Mouse (Mus musculus) liver, embryonic 12.5 days (tissue): ENCODE data around the gene Vwa5b2. TPM values are rescaled to one million over a fixed set of nuclear protein-coding genes. Genes with fewer than 3 reads are reported as not detected.
A peak's percentile ranks its signal among the peaks of the same experiment; 100 is the strongest.

ENCODE experiments used
- ATAC-seq: fragments of 200-750 bp; cut with Nextera tagmentation; 2 replicates; pipeline ENCODE4 v1.8.0; 2017; ENCODE audit warnings: moderate number of reproducible peaks, mild to moderate bottlenecking, moderate library complexity
- H3K27ac ChIP-seq: fragments of 300-500 bp; sonication (generic); 2 replicates; pipeline ENCODE4 v1.5.1; 2016; ENCODE audit warnings: mild to moderate bottlenecking
- H3K27me3 ChIP-seq: fragments of 300-500 bp; sonication (generic); replicated peaks from 2 replicates; pipeline ENCODE4 v1.6.1; 2016; ENCODE audit warnings: mild to moderate bottlenecking, moderate library complexity
- H3K36me3 ChIP-seq: fragments of 300-500 bp; sonication (generic); 2 replicates; pipeline ENCODE4 v1.6.1; 2016; ENCODE audit warnings: mild to moderate bottlenecking, moderate library complexity
- H3K4me1 ChIP-seq: fragments of 300-500 bp; sonication (generic); 2 replicates; pipeline ENCODE4 v1.6.1; 2016
- H3K4me2 ChIP-seq: fragments of 300-500 bp; sonication (generic); 2 replicates; pipeline ENCODE4 v1.6.1; 2016; ENCODE audit warnings: mild to moderate bottlenecking, moderate library complexity
- H3K4me3 ChIP-seq: fragments of 300-500 bp; sonication (generic); 2 replicates; pipeline ENCODE4 v1.5.1; 2016; ENCODE audit warnings: mild to moderate bottlenecking, moderate library complexity
- H3K9ac ChIP-seq: fragments of 300-500 bp; sonication (generic); 2 replicates; pipeline ENCODE4 v1.6.1; 2016; ENCODE audit warnings: mild to moderate bottlenecking, moderate library complexity
- H3K9me3 ChIP-seq: fragments of 300-500 bp; sonication (generic); replicated peaks from 2 replicates; pipeline ENCODE4 v1.6.1; 2016; ENCODE audit warnings: mild to moderate bottlenecking, moderate library complexity
- WGBS: fragments of 180-500 bp; shearing (Covaris S2); methylation state at CpG from one replicate; pipeline ENCODE4 v1.1.7; 2016; ENCODE audit not compliant: insufficient replicate concordance; 5-methylcytosine and 5-hydroxymethylcytosine counted together
- polyA plus RNA-seq: library from polyadenylated mRNA; unstranded; fragments of >200 nt; fragmentation: Nextera tagmentation; extraction: Ambion mirVana; gene quantifications from 2 replicates; pipeline ENCODE4 v1.2.1, GENCODE M21; 2016

Vwa5b2 gene
- polyA plus RNA-seq, 1 experiment from 2014 or later = 0.30 TPM

GRCm38 (mm10) chr16:20589939-20590679 lies 838 bp downstream of the Vwa5b2 start:
- no peak for ATAC-seq
- Histone ChIP-seq H3K36me3 (no peaks in the 10 kb centered on the region), H3K27me3 (peaks cover 89% of the 10 kb centered on the region), H3K4me2 (peak overlapping the region; percentile 76), H3K4me3 (peak overlapping the region; percentile 50), H3K4me1 (peaks cover 39% of the 10 kb centered on the region), H3K9ac (peak overlapping the region; percentile 1; the same call in 1 of the 2 replicates), H3K27ac (no peak overlapping the region), H3K9me3 (no peaks in the 10 kb centered on the region)
- WGBS = under 1% methylated on average over 39 of the region's 39 CpGs

- H3K9me3 ChIP-seq = no peaks in the 10 kb centered on the region
- H3K27me3 ChIP-seq = peaks cover 84% of the 10 kb centered on the region
- 0 out of 2 replicates have a peak, but pooled peaks have one; percentile 8 for ATAC-seq
- no peaks in the 10 kb centered on the region for H3K36me3 ChIP-seq
- no peak overlapping the region for H3K9ac ChIP-seq
- H3K27ac ChIP-seq = no peak overlapping the region
- H3K4me1 ChIP-seq = peaks cover 45% of the 10 kb centered on the region
- H3K4me2 ChIP-seq = peak overlapping the region; percentile 76
- 4% methylated on average over 17 of the region's 17 CpGs for WGBS
- H3K4me3 ChIP-seq = peak overlapping the region; percentile 50
Measured at GRCm38 (mm10) chr16:20590680-20591038, 1.4 kb downstream of the Vwa5b2 start.

DNA sequence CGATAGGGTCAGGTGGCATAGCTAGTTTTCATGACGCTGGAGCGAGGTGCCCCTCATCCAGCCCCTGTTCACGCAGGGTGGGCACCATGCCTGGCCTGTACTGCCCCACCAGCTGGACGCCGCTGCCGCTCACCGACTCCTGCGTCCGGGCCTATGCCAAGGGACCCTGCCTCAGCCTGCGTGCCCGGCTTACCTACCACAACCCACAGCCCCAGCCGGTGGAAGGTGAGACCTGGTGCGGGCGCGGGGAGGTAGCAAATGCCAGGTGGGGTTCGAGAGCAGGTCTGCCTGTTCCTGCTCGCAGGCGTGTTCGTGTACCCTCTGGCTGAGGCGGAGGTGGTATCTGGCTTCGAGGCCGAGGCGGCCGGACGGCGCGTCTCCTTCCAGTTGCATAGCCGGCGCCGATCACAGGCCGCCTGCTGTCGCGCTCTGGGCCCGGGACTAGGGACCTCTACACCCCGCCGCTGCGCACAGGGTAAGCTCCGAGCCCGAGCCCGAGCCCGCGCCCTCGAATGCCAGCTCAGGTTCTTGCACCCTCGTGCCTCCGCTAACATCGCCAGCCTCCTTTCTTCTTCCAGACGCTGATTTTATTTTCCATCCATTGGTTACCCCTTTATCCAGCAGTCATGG lies 1.9 kb downstream of the Vwa5b2 start:
- H3K4me3 ChIP-seq = peak overlapping the region; percentile 50
- H3K9ac ChIP-seq = no peak overlapping the region
- H3K27ac ChIP-seq = no peak overlapping the region
- peak overlapping the region; percentile 76 for H3K4me2 ChIP-seq
- H3K27me3 ChIP-seq = peaks cover 82% of the 10 kb centered on the region
- ATAC-seq = no peak
- no peaks in the 10 kb centered on the region for H3K36me3 ChIP-seq
- H3K9me3 ChIP-seq = no peaks in the 10 kb centered on the region
- peaks cover 50% of the 10 kb centered on the region for H3K4me1 ChIP-seq
- whole genome bisulfite sequencing = 5% methylated on average over 48 of the region's 48 CpGs

DNA sequence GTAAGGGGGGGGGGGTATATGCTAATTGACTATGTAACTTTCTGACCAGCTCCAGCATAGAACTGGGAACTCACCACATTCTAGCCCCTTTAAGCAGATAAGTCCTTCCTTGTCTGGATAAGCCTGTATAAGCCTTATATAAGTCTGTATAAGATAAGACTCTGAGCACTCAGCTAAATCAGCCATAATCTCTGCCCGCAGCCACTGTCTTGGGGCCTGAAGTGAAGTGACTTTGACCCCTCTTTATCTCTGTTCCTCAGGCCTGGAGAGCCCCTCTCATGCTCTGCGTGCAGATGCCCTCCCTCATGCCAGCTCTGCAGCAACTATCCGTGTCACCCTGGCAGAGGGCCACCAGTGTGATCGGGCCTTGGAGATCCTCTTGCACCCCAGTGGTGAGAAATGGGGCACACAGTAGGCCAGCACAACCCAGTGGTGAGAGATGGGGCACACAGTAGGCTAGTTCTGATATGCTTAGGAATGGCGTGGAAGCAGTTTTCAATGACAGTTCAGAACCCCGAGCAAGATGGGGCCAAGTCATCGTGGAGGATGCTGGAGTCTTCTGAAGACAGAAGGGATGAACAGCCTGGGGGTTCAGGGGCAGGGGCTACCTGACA lies 5.9 kb downstream of the Vwa5b2 start:
- H3K4me1 ChIP-seq = peaks cover 52% of the 10 kb centered on the region

GRCm38 (mm10) chr16:20595737-20596136 lies 6.5 kb downstream of the Vwa5b2 start:
- peaks cover 57% of the 10 kb centered on the region for H3K27me3 ChIP-seq
- 48% methylated on average over 4 of the region's 4 CpGs for WGBS
- no peak overlapping the region for H3K4me3 ChIP-seq
- peak; percentile 45 for ATAC-seq
- no peaks in the 10 kb centered on the region for H3K36me3 ChIP-seq
- peak overlapping the region; percentile 50 for H3K4me2 ChIP-seq
- peaks cover 47% of the 10 kb centered on the region for H3K4me1 ChIP-seq
- H3K9me3 ChIP-seq = no peaks in the 10 kb centered on the region
- H3K9ac ChIP-seq = no peak overlapping the region
- peak overlapping the region; percentile 59; the same call in 1 of the 2 replicates for H3K27ac ChIP-seq

More for the DNA sequence above, 5.9 kb downstream of the Vwa5b2 start:
- peak overlapping the region; percentile 4; the same call in 1 of the 2 replicates for H3K4me3 ChIP-seq
- no peaks in the 10 kb centered on the region for H3K36me3 ChIP-seq
- 0 out of 2 replicates have a peak overlapping the region, but pooled peaks have one; percentile 24 for H3K9ac ChIP-seq
- peak overlapping the region; percentile 50 for H3K4me2 ChIP-seq
- 28% methylated on average over 7 of the region's 7 CpGs for WGBS
- peak overlapping the region; percentile 59; the same call in 1 of the 2 replicates for H3K27ac ChIP-seq
- ATAC-seq = peak; percentile 88
- H3K9me3 ChIP-seq = no peaks in the 10 kb centered on the region
- H3K27me3 ChIP-seq = peaks cover 60% of the 10 kb centered on the region

DNA sequence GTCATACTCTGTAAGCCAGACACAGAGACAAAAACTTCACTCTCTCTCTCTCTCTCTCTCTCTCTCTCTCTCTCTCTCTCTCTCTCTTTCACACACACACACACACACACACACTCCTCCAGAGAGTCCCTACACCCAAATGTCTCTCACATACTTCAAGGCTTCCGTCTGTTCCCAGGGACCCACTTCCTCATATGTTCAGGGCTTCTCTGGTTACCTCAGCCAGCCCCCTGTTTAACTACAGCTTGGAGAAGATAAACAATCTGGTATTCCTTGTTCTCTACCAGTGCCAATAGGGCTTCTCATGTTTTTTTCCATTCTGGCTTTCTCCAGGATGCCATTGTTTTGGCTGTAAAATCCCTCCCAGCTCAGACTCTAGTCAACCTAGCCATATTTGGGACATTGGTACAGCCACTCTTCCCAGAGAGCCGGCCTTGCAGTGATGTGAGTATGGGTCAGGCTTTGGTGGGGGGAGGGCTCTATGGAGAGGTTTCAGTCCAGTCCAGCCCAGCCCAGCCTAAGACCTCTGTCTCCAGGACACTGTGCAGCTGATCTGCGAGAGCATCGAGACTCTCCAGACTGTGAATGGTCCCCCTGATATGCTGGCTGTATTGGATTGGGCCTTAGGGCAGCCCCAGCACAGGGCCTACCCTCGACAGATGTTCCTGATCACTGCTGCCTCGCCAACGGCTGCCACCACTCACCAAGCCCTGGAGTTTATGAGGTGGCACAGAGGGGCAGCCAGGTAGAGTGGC lies 7.6 kb downstream of the Vwa5b2 start:
- no peak overlapping the region for H3K9ac ChIP-seq
- WGBS = 51% methylated on average over 7 of the region's 7 CpGs
- H3K4me1 ChIP-seq = peaks cover 39% of the 10 kb centered on the region
- no peaks in the 10 kb centered on the region for H3K9me3 ChIP-seq
- H3K27ac ChIP-seq = no peak overlapping the region
- H3K27me3 ChIP-seq = peaks cover 53% of the 10 kb centered on the region
- H3K4me2 ChIP-seq = no peak overlapping the region
- H3K4me3 ChIP-seq = no peak overlapping the region
- ATAC-seq = no peak
- no peaks in the 10 kb centered on the region for H3K36me3 ChIP-seq

GRCm38 (mm10) chr16:20600511-20600910 lies 11.2 kb downstream of the Vwa5b2 start:
- H3K9ac ChIP-seq = no peak overlapping the region
- peaks cover 20% of the 10 kb centered on the region for H3K4me1 ChIP-seq
- H3K4me2 ChIP-seq = no peak overlapping the region
- no peak for ATAC-seq
- WGBS = 68% methylated on average over 5 of the region's 5 CpGs
- peaks cover 25% of the 10 kb centered on the region; the same call in 1 of the 2 replicates for H3K27me3 ChIP-seq
- no peaks in the 10 kb centered on the region for H3K9me3 ChIP-seq
- no peak overlapping the region for H3K4me3 ChIP-seq
- peaks cover 18% of the 10 kb centered on the region for H3K36me3 ChIP-seq
- no peak overlapping the region for H3K27ac ChIP-seq

- no peak overlapping the region for H3K27ac ChIP-seq
- H3K9me3 ChIP-seq = no peaks in the 10 kb centered on the region
- WGBS = 80% methylated on average over 9 of the region's 9 CpGs
- no peak; the same call in 1 of the 2 replicates for ATAC-seq
- H3K4me1 ChIP-seq = peaks cover 7% of the 10 kb centered on the region
- no peak overlapping the region for H3K4me2 ChIP-seq
- peaks cover 50% of the 10 kb centered on the region for H3K36me3 ChIP-seq
- no peak overlapping the region for H3K9ac ChIP-seq
- H3K4me3 ChIP-seq = no peak overlapping the region
- peaks cover 11% of the 10 kb centered on the region; the same call in 1 of the 2 replicates for H3K27me3 ChIP-seq
Measured at GRCm38 (mm10) chr16:20604705-20605104, 15.4 kb downstream of the Vwa5b2 start.

GRCm38 (mm10) chr16:20610501-20611356 lies 21.5 kb downstream of the Vwa5b2 start:
- H3K4me3 ChIP-seq = peak overlapping the region; percentile 83
- WGBS = under 1% methylated on average over 28 of the region's 28 CpGs

DNA sequence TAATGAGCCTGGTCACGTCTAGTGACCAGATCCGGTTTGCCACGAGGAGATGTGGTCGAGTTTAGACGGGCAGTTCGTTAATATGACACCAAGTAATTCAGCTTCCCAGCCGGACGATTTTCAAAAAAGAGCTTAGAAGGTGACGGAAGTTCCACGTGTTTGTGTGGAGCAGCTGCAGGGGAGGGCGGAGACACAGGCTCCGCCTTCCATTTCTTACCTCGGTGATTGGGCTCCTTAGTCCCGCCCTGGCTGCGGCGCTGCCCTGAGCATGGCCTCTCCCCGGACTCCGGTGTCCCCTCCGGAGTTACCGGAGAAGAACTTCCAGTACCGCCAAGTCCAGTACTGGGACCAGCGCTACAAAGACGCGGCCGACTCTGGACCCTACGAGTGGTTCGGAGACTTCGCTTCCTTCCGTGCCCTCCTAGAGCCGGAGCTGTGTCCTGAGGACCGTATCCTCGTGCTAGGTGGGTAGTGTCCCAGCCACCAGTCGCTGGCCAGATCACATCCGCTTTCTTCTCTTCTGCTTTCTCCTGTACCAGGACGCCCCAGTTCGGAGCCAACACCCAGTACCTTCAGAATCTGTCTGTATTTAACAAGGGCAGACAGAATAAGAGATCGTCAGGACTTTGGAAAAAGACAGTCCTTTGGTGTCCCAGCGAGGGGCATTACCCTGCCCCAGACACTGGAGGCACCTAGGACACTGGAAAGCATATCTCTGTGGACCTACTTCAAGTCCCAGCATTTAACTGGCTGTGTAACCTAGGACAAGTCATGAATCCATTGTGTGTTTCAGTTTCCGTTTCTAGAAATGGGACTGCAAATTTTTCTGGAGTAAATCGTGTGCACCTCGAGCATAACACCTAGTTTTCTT lies 22.3 kb downstream of the Vwa5b2 start, which contains the start of the genes Eef1akmt4, Gm49333 and Alg3:
Eef1akmt4 (plus strand) TSS at position 237 of the 871 bp plus-strand sequence.
Gm49333 (plus strand) TSS at position 254 of the 871 bp plus-strand sequence.
Alg3 (minus strand) TSS at position 379 of the 871 bp plus-strand sequence.
- Histone ChIP-seq H3K27ac (peak within 1 kb of the TSS; percentile 79), H3K36me3 (peaks cover 24% of the 10 kb centered on the region), H3K9me3 (no peaks in the 10 kb centered on the region), H3K27me3 (no peaks in the 10 kb centered on the region), H3K4me1 (peaks cover 32% of the 10 kb centered on the region), H3K4me2 (peak within 1 kb of the TSS; percentile 93), H3K9ac (peak within 1 kb of the TSS; percentile 78), H3K4me3 (peak within 1 kb of the TSS; percentile 83)
- 2% methylated on average over 41 of the region's 41 CpGs for WGBS
- peak; percentile 97 for ATAC-seq

More at GRCm38 (mm10) chr16:20610501-20611356, 21.5 kb downstream of the Vwa5b2 start:
- Histone ChIP-seq H3K9me3 (no peaks in the 10 kb centered on the region), H3K27ac (peak overlapping the region; percentile 79), H3K27me3 (no peaks in the 10 kb centered on the region), H3K4me2 (peak overlapping the region; percentile 93), H3K9ac (peak overlapping the region; percentile 78), H3K36me3 (peaks cover 32% of the 10 kb centered on the region), H3K4me1 (peaks cover 32% of the 10 kb centered on the region)
- ATAC-seq = peak; percentile 53
